Mouse (Mus musculus): ENCODE results near the gene Cdkl5.

DNA sequence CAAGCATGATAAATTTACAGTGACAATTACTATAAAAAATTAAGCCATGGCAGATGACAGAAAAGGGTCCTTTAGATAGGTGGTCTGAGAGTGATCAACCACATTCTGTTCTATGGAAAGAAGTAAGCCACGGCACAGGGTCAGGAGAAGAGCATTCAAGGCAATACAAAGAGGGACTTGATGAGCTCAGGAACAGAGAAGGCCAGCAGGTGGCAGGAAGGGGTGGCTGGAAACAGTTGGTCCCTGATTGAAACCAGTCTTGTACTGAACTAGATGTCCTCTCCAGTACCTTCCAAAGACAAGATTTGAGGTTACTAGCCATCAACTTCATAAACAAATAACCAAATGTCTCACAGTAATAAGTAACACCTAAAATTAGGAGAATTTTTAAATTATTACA is 59.0 kb downstream of the Cdkl5 start:
- TF ChIP-seq CTCF (IDR thresholded peaks at IDR 0.05; ENCODE audit: low read depth) = peak; percentile 42
- no peak for TF ChIP-seq EP300 (IDR thresholded peaks at IDR 0.05; ENCODE audit: low read depth)

All from heart, postnatal 0 days (tissue).